Mouse (Mus musculus) testis, adult 2 months (tissue): ENCODE measurements around the gene Eml1.

Experiments
- CTCF ChIP-seq: fragments of 200-500 bp; IDR thresholded peaks from 2 replicates; pipeline ENCODE4 v1.5.1; 2012; ENCODE audit warnings: low read depth, mild to moderate bottlenecking, inconsistent platforms, low read length, moderate library complexity; ENCODE audit not compliant: control insufficient read depth, insufficient read depth, insufficient replicate concordance
- POLR2A ChIP-seq: fragments of 200-500 bp; IDR thresholded peaks from 2 replicates; pipeline ENCODE4 v1.6.1; 2012; ENCODE audit warnings: low read depth, mild to moderate bottlenecking, inconsistent platforms, low read length, moderate library complexity; ENCODE audit not compliant: control insufficient read depth

- TF ChIP-seq CTCF, result no peak
- no peak for TF ChIP-seq POLR2A
These were observed 187.4 kb downstream of the Eml1 start for GRCm38 (mm10) chr12:108558194-108558593.
